Mouse (Mus musculus) thymus, adult 2 months (tissue): Measurements from ENCODE around the gene Galr3. TPM values are rescaled to one million over a fixed set of nuclear protein-coding genes. Genes with fewer than 3 reads are reported as not detected.

Experiments used
- DNase-seq: peaks from one replicate; pipeline ENCODE4 v3.0.0; 2021
- H3K27ac ChIP-seq: fragments of 200-500 bp; 2 replicates; pipeline ENCODE4 v1.5.1; 2012; ENCODE audit warnings: low read length, control low read depth; ENCODE audit not compliant: control insufficient read depth, insufficient read depth
- H3K27me3 ChIP-seq: fragments of 200-500 bp; 2 replicates; pipeline ENCODE4 v1.6.1; 2012; ENCODE audit warnings: mild to moderate bottlenecking, low read length, moderate library complexity, mixed read lengths; ENCODE audit not compliant: control insufficient read depth, insufficient read depth
- H3K36me3 ChIP-seq: fragments of 200-500 bp; 2 replicates; pipeline ENCODE4 v1.6.1; 2012; ENCODE audit warnings: mild to moderate bottlenecking, low read length, moderate library complexity; ENCODE audit not compliant: control insufficient read depth, insufficient read depth
- H3K4me1 ChIP-seq: fragments of 200-500 bp; replicated peaks from 2 replicates; pipeline ENCODE4 v1.6.1; 2012; ENCODE audit warnings: low read length; ENCODE audit not compliant: control insufficient read depth, insufficient read depth
- H3K4me3 ChIP-seq: fragments of 200-500 bp; 2 replicates; pipeline ENCODE4 v1.5.1; 2012; ENCODE audit warnings: mild to moderate bottlenecking, low read length, control low read depth, moderate library complexity; ENCODE audit not compliant: control insufficient read depth, insufficient read depth
- CTCF ChIP-seq: fragments of 200-500 bp; IDR thresholded peaks from 2 replicates; pipeline ENCODE4 v1.5.1; 2012; ENCODE audit warnings: mild to moderate bottlenecking, control low read depth, low read length, moderate library complexity, borderline replicate concordance; ENCODE audit not compliant: control insufficient read depth, poor library complexity, insufficient read depth; ENCODE audit errors: extremely low read depth
- POLR2A ChIP-seq: fragments of 200-500 bp; IDR thresholded peaks from 2 replicates; pipeline ENCODE4 v1.6.1; 2012; ENCODE audit warnings: mild to moderate bottlenecking, low read length, control low read depth, moderate library complexity; ENCODE audit not compliant: control insufficient read depth, poor library complexity, insufficient read depth; ENCODE audit errors: extremely low read depth
- WGBS: fragments of 180-500 bp; shearing (Covaris S2); methylation state at CpG from one replicate; pipeline ENCODE4 v1.1.7; 2018; 5-methylcytosine and 5-hydroxymethylcytosine counted together
- polyA plus RNA-seq: library from polyadenylated mRNA; depleted of rRNA; stranded (reverse); fragments of >200 nt; gene quantifications from 2 replicates; pipeline ENCODE4 v1.2.3, GENCODE M21; 2012

The Galr3 gene
- polyA plus RNA-seq, 1 experiment, result 0.71 TPM

- Histone ChIP-seq H3K27me3 (no peaks in the 10 kb centered on the region), H3K4me1 (peaks cover 2% of the 10 kb centered on the region; the same call in 1 of the 2 replicates), H3K36me3 (peaks cover 8% of the 10 kb centered on the region; the same call in 1 of the 2 replicates), H3K27ac (no peak overlapping the region), H3K4me3 (no peak overlapping the region)
- TF ChIP-seq POLR2A (no peak), CTCF (no peak)
- no peak for DNase-seq
- WGBS, result 10% methylated on average over 14 of the region's 14 CpGs
Observed at GRCm38 (mm10) chr15:79063160-79063740, 21.6 kb downstream of the Galr3 start.

DNA sequence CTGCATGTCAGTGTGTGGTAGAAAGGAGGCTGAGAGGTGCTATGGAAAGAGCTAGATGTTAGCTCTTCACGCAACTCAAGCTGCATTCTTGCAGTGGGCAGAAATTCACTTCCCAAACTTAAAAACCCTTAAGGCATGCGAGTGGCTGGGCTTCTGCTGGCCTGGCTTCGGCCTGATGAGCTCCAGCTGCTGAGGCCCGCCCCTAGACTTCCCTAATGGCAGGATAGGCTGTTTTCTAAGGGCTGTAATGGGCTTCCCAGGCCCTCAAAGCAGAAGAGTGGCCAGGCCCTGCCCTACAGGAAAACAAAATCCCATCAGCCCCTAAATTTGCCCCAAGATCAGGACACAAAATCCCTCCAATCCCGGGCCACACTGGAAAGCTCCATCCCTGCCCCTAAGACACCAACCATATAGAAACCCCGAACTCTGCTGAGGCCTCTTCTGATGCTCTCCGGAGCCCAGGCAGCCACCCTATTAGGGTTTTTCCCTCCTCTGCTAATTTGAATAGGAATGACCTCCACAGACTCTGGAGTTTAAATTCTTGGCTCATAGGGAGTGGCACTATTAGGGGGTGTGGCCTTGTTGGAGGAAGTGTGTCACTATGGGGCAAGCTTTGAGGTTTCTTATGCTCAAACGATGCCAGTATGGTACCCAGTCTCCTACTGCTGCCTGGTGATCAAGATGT is 23.5 kb downstream of the Galr3 start:
- H3K27ac ChIP-seq, result no peak overlapping the region
- no peak for DNase-seq
- 0 out of 2 replicates have a peak, but pooled peaks cover 3% of the 10 kb centered on the region for H3K36me3 ChIP-seq
- 84% methylated on average over 8 of the region's 8 CpGs for WGBS
- peaks cover 2% of the 10 kb centered on the region; the same call in 1 of the 2 replicates for H3K4me1 ChIP-seq
- TF ChIP-seq POLR2A, result no peak
- TF ChIP-seq CTCF, result no peak
- no peaks in the 10 kb centered on the region for H3K27me3 ChIP-seq
- H3K4me3 ChIP-seq, result no peak overlapping the region

DNA sequence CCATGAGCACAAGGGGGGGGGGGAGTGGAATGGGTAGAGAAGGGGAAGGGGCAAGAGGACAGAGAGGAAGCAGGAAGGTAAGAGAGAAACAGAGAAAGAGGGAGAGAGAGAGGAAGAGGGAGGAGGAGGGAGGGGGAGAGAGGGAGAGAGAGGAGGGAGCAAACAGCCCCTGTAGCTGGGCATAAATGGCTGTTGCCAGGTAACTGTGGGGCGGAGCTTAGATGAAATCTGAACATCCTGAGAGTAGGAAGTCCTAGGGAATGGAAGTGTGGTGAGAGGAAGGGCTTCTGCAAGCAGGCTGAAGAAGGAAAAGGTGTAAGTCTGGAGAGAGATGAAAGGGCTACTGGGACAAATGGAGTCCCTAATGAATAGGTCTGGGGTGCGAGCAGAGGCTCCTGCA is 24.6 kb downstream of the Galr3 start:
- H3K27me3 ChIP-seq, result no peaks in the 10 kb centered on the region
- no peak overlapping the region for H3K4me3 ChIP-seq
- TF ChIP-seq CTCF, result no peak
- TF ChIP-seq POLR2A, result no peak
- no peak overlapping the region for H3K27ac ChIP-seq
- H3K36me3 ChIP-seq, result no peaks in the 10 kb centered on the region
- 90% methylated on average over 2 of the region's 2 CpGs for WGBS
- no peak for DNase-seq
- peaks cover 2% of the 10 kb centered on the region; the same call in 1 of the 2 replicates for H3K4me1 ChIP-seq

- DNase-seq, result no peak
- Histone ChIP-seq H3K36me3 (no peaks in the 10 kb centered on the region), H3K4me1 (0 out of 2 replicates have a peak, but pooled peaks cover 2% of the 10 kb centered on the region), H3K4me3 (no peak overlapping the region), H3K27ac (no peak overlapping the region), H3K27me3 (no peaks in the 10 kb centered on the region)
- 88% methylated on average over 3 of the region's 3 CpGs for WGBS
- TF ChIP-seq POLR2A (no peak), CTCF (no peak)
Observed at GRCm38 (mm10) chr15:79067631-79068030, 25.9 kb downstream of the Galr3 start.

DNA sequence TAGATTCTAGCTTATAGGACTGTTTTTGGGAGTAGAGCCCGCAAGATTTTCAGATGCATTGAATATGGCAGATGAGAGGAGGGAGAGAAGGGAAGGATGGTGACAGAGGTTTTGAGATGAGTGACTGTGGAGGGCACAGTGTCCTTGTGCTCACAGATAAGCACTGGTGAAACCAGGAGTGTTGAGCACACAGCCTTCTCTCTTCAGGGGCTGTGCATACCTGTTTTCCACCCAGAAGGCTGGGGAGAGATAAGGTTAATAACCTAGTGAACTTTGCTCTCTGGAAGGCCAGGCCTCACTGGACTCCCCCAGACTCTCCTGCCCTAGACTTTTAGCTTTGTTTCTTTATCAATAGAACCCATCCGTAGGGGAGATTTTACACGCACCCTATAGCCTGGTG is 26.7 kb downstream of the Galr3 start:
- no peak overlapping the region for H3K4me3 ChIP-seq
- no peak for DNase-seq
- no peak overlapping the region for H3K27ac ChIP-seq
- no peaks in the 10 kb centered on the region for H3K36me3 ChIP-seq
- H3K4me1 ChIP-seq, result 0 out of 2 replicates have a peak, but pooled peaks cover 2% of the 10 kb centered on the region
- WGBS, result 94% methylated on average over 3 of the region's 3 CpGs
- TF ChIP-seq CTCF, result no peak
- TF ChIP-seq POLR2A, result no peak
- H3K27me3 ChIP-seq, result no peaks in the 10 kb centered on the region

- peak; percentile 33 for DNase-seq
- Histone ChIP-seq H3K27me3 (no peaks in the 10 kb centered on the region), H3K27ac (no peak overlapping the region), H3K4me1 (peaks cover 11% of the 10 kb centered on the region), H3K4me3 (no peak overlapping the region), H3K36me3 (no peaks in the 10 kb centered on the region)
- WGBS, result 70% methylated on average over 5 of the region's 5 CpGs
- no peak for TF ChIP-seq POLR2A
- TF ChIP-seq CTCF, result no peak
Observed at GRCm38 (mm10) chr15:79071117-79072039, 29.7 kb downstream of the Galr3 start.
